Mouse (Mus musculus) liver, postnatal 0 days (tissue): Measurements from ENCODE around the gene Ift22.

Experiments used
- CTCF ChIP-seq: sonication (generic); IDR thresholded peaks from 2 replicates; pipeline ENCODE4 v1.5.1; 2016; ENCODE audit warnings: antibody characterized with exemption, low read depth
- EP300 ChIP-seq: IDR thresholded peaks from 2 replicates; pipeline ENCODE4 v1.6.1; 2016; ENCODE audit warnings: antibody characterized with exemption, low read depth, mild to moderate bottlenecking

DNA sequence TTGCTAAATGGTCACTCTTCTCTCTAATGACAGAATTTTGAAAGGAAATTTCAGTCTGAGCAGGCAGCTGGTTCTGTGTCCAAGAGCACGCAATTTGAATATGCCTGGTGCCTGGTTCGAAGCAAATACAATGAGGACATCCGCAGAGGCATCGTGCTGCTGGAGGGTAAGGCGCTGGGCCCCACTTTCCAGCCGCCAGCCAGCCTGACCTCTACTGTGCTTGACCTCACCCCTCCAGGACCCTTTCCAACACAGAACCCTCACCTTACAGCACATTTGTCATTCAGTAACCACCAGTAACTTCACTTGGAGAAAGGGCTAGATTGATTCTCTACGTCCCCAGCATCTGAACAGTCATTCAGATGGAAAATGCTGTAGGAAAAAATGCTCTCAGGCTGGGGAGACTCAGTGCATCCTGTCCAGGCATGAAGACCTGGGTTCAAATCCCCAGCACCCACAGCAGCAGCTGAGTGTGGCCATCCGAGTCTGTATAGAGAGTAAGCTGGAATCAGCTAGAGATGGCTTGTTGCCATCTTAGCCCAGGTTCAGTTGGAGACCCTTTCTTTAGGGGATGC, 55.1 kb downstream of the Ift22 start:
- TF ChIP-seq CTCF (no peak), EP300 (no peak)
